Mouse (Mus musculus): ENCODE results near the gene Arhgef26.

DNA sequence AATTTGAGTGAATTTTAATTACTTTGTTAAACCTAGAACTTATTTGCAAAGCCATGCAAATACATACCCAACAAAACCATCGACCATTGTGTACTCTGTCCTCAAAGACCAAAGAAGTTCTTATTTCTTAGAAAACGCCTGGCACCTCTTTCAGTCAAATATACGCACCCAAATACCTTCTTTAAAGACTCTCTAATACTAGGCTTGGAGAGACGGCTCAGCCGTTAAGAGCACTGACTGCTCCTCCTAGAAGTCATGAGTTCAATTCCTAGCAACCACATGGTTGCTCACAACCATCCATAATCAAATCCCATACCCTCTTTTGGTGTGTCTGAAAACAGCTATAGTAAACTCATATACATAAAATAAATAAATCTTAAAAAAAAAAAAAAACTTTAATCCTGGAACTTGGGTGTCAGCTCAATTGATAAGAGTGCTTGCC is 169.1 kb downstream of the Arhgef26 start:
- no peak for TF ChIP-seq CTCF (IDR thresholded peaks at IDR 0.05; ENCODE audit: borderline replicate concordance, extremely low read depth, insufficient read depth, insufficient read length)
- TF ChIP-seq POLR2A (IDR thresholded peaks at IDR 0.05; ENCODE audit: borderline replicate concordance, extremely low read depth, insufficient read depth, insufficient read length, poor library complexity, severe bottlenecking), result no peak

All from brain, embryonic 14.5 days (tissue).